Mouse (Mus musculus) T-helper 17 cell (primary cell): ENCODE measurements at regions not wholly inside any gene's neighbourhood (a gene's known extent, or its start where the extent isn't known, plus 50 kb on each side); places are given as distances from the start of the nearest gene placed in this dataset.

ENCODE experiments used
- in situ Hi-C, 2 experiments: fragments of 300-600 bp; cut with MboI, MseI; formaldehyde crosslinking; loops; 1 replicate in 1 of 2; 2 replicates in 1 of 2; pipeline ENCODE4 v1.15.1; 2025; ENCODE audit warnings: high pct_unique_total_duplicates in 2 of 2

- in situ Hi-C loops, result loop anchor here in 1 of 2 experiments (10.0 kb wide), 1 partner anchor 1398 kb away; no protein-coding TSS in a partner anchor
These were observed 958.8 kb upstream of the Flrt2 start for GRCm38 (mm10) chr12:94733179-94733578.

- in situ Hi-C loops, result loop anchor here in 1 of 2 experiments (10.0 kb wide), 1 partner anchor 1402 kb away; no protein-coding TSS in a partner anchor
These were observed 954.8 kb upstream of the Flrt2 start for GRCm38 (mm10) chr12:94737263-94737662.

DNA sequence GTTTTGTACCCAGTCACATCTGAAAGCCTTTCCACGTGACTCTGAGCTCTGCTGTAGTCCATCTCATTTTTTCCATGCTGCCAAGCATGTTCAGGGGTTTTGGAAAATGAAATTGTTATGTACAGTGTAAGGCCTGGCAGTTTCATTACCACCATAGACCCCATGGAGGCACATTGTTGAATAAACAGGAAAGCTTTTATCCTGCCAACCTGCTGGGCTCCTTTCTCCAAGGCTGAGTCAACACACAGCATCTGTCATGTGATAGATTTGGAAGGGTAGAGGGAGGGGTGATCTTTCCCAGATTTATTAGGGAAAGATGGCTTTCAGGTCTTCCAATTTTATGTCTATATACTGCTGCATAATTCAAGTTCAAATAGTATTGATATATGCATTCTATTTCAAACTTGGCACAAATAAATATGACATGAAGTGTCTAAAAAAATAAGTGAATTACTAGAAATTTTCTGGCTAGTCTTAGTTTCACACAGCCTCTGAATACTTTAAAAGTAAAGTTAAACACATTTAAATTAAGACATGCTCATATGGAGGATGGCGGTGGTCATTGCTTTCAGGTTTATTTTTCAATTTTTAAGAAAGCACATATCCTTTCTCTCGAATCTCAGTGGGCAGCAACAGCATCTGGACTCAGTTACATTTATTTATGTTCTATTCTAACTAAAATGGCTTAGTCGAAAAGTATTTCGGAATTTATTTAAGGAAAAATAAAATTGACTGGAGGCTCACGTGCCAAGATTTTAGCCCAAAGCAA lies 942.1 kb upstream of the Flrt2 start:
- in situ Hi-C loops, result no loop called here

GRCm38 (mm10) chr12:94755754-94756153 lies 936.3 kb upstream of the Flrt2 start:
- in situ Hi-C loops, result no loop called here

DNA sequence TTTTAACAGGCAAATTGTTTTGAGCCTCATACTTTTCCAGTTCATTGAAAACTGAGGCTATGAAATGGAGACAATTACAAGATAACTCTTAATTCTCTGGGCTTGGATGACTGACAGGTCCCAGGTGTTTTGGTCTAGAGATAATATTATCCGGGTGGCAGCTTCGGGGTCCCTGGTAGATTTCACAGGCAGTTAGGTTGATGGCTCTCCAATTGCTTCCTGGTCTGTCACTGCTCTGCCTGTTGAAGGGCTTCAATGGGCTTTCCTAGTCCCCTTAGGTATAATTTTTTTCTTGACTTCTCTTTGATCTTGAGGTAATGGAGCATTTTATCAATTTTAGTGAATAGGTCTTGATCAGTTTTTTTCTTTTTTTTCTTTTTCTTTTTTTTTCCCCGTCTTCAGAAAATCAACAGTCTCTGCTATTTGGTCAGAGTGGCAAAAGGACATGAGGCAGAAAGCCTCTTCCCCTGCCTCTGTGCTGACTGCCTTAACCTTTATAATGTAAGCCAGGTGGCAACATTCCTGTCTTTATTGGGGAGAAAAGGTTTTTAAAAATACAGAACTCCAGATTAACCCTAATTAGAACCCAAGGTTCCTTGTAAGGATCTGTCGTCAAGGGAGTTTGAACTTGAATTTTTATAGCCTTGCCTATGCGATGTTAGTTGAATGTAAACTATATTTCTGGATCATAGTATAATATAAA lies 896.0 kb upstream of the Flrt2 start:
- in situ Hi-C loops, result no loop called here

DNA sequence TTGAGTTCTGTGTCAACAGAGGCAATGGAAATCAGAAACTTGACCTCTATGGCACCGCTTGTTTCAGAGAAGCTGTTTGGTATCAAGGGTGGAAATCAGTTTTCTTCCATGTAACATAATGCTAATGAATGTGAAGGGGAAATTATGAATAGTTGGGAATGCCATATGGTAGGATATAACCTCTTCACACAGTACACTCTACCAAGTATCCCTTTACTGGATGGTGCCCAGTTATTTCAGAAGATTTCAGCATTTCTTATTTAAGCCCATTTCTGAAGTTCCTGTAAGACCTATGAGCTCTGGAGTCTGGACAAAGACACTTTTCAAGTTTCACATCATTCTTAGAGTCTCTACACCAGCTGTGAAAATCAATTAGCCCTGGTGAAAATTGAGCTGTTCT lies 887.3 kb upstream of the Flrt2 start:
- in situ Hi-C loops, result loop anchor here (5.0 kb wide), 1 partner anchor 1703 kb away; no protein-coding TSS in a partner anchor

DNA sequence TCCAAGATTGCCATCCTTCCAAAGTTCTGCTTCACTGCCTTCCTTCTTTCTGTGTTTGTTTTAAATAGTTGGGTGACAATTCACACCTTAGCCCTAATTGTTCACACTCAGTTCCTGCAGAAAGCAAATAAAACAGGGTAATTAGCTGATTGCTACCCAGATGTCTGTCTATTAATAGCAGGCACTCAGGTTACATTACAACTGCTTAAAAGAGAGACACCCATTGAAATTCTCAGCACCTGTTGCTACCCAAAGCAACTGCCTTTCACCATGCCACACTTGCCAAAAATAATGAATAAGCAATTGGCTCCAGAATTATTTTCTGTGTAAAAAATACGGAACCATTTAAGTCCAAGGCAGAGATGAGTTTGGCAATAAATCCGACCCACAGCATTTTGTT lies 860.6 kb upstream of the Flrt2 start:
- in situ Hi-C loops, result no loop called here

GRCm38 (mm10) chr12:94862720-94863119 lies 829.3 kb upstream of the Flrt2 start:
- in situ Hi-C loops, result no loop called here

DNA sequence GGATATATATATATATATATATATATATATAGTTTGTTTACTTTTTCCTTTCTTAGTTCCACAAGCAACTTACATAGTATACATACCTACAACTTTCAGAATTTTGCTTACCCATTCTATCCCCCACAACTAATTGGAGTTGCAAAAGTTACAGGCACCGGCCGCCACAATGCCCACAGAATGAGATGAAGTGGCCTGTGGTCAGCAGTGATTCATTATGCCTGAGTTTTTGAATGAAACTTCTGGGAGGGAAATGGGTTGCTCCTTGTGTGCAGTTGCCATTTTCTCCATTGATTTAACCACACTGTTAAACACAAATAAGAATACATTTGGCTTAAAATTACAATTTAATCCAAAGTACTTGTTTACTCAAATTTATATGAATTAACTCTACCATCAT lies 781.2 kb upstream of the Flrt2 start:
- in situ Hi-C loops, result no loop called here

DNA sequence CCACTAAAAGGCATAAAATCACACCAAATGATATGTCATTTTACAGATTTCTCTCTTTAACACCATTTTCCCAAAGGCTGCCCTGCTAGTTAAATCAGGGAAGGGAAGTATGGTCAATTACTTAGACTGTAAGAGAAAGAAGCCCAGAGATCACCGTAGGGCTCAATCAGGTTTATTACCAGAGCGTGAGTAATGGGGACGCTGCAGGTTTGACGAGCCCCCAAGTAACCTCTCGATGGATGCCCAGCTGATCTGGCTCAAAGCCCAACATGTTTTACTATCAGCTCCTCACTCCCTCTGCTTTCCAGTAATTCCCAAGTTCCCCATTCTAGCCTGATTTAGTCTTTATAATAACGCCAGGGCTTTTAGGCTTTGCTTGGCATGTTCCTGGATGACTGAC lies 749.0 kb upstream of the Flrt2 start:
- in situ Hi-C loops, result no loop called here
